Mouse (Mus musculus): ENCODE measurements around the gene Espn. TPM values are rescaled to one million over a fixed set of nuclear protein-coding genes. Genes with fewer than 3 reads are reported as not detected.
A peak's percentile ranks its signal among the peaks of the same experiment; 100 is the strongest.

The Espn gene
- total RNA-seq, 2 experiments from 2014 or later: 1.5 to 1.8 TPM

- no peak for DNase-seq
These were observed 5.9 kb downstream of the Espn start for GRCm38 (mm10) chr4:152146033-152146827.

DNA sequence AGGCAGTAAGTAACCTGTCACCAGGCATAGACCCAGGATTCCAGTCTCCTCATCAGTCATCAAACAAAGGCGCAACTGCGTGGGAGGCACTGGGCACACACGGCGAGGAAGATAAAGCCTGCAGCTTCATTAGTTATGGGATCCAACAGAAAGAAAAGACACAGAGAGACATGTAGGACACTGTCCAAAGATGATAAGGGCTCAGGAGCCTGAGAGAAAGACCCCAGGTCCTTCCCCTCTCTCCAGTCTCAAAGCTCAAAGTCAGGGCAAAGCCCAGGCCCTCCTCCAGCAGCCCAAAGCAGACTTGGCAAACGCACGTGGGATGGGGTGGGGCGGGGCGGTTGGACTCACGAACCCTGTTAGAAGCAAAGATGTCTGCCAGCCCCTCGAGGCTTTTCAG, 6.7 kb downstream of the Espn start:
- DNase-seq: no peak

DNA sequence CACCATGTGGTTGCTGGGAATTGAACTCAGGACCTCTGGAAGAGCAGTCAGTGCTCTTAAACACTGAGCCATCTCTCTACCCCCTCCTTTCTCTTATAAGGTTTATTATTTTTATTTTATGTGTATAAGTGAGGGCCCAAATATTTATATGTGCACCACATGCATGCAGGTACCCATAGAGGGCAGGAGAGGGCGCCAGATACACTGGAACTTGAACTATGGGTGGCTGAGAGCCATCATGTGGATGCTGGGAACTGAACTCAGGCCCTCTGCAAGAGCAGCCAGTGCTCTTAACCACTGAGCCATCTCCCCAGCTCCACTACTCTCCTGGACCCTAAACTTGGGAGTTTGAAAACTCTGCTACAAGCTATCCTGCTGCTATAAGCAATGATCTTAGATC, 8.5 kb downstream of the Espn start:
- no peak for DNase-seq

DNA sequence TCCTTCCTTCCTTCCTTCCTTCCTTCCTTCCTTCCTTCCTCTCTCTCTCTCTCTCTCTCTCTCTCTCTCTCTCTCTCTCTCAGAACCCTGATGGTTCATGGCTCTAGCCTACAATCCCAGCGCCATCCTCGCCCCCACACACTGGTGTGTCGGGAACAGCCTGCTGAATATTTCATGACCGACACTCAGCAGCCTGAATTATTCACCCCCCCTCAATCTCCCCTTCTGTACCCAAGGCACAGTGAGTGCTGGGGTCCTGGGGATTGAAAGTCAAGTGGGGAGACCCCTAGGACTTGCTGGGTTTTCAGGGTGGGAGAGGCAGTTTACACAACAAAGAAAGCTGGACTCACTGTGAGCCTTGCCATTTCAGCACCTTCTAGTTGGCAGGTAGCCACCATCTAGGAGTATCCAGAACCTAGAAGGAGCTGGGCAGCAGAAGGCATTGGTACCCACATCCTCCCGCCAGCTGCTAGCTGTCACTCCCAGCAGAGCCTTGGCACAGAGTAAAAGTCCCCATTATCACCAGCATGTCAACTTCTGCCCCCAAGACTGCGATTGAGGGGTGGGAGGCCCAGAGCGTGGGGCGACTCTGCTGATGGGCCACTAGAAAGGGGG, 10.5 kb downstream of the Espn start:
- no peak for DNase-seq

DNA sequence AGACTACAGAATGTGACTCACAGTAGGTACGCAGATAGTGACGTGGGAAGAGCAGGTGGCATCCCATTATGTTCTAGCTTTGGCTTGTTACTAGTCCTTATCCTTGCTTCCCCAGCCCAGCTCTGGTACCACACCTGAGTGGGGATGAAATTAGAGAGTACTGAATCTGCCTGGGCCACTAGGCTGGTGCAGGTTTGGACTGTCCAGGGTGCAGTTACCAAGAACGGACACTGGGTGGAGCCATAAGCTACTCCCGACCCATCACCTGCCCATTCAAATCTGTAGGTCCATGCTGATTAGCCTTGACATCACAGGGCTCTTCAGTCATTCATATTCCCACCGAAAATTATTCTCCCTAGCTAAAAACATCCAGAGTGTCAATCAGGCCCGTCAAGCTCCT, 11.7 kb downstream of the Espn start:
- peak; percentile 70 for DNase-seq

- DNase-seq: peak; percentile 94
These were observed 13.5 kb downstream of the Espn start for GRCm38 (mm10) chr4:152138497-152139260.

- DNase-seq: no peak
These were observed 15.3 kb downstream of the Espn start for GRCm38 (mm10) chr4:152136876-152137250.

GRCm38 (mm10) chr4:152136112-152136875, 15.9 kb downstream of the Espn start:
- DNase-seq: no peak

GRCm38 (mm10) chr4:152135363-152135762, 16.8 kb downstream of the Espn start:
- DNase-seq: no peak

DNA sequence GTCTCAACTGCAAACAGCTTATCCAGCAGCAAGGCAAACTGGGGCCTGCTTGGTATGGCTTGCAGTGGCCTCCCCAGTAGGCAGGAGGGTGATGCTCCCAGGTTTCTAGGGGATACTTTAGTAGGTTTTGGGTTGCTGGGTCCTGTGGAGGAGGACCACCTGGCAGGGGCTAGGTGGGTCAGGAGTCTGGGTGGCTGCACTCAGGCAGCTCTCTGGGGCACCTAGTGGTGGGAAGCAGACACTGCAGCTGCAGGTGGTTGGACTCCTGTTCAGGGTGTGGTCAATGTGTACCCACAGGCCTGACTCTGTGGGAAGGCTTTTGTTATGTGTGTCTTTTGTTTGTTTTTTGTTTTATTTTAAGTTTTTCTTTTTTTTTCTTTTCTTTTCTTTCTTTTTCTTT, 17.7 kb downstream of the Espn start:
- DNase-seq: peak; percentile 74

DNA sequence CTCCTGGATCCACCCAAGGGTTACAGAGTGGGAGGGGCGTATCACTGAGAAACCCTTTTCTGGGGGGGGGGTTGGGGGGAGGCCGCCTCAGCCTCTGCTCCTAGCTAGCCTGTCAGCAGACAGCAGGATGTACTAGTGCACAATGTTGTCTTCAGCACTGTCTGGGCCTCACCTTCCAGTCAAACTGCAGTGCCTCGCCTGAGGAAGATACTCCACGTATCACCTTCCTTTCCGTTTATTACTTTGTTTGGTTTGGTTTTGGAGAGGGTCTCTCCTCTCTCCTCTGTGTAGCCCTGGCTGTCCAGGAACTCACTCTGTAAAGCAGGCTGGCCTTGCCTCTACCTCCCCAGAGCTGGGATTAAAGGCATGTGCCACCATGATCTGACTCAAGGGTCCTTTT, 19.0 kb downstream of the Espn start:
- no peak for DNase-seq

DNA sequence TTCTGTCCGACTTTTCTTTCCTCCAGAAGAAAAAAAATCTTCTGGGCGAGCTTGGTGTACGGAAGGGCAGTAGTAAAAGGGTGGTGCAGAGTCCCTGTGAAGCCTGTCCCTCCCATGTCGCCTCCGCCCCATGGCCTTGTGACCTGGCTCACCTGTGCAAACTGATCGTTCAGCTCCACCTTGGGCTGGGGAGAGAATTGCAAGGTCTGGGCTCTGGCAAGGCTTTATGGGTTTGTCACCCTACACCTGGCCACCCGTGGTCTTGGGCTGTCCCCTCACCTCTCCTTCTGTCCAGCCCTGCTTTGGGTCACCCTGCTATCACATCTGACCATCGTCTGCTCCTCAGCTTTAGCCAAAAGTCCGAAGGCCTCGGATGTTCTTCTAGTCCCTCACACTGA, 19.4 kb downstream of the Espn start:
- DNase-seq: no peak

GRCm38 (mm10) chr4:152131809-152132771, 20.1 kb downstream of the Espn start:
- no peak for DNase-seq

DNA sequence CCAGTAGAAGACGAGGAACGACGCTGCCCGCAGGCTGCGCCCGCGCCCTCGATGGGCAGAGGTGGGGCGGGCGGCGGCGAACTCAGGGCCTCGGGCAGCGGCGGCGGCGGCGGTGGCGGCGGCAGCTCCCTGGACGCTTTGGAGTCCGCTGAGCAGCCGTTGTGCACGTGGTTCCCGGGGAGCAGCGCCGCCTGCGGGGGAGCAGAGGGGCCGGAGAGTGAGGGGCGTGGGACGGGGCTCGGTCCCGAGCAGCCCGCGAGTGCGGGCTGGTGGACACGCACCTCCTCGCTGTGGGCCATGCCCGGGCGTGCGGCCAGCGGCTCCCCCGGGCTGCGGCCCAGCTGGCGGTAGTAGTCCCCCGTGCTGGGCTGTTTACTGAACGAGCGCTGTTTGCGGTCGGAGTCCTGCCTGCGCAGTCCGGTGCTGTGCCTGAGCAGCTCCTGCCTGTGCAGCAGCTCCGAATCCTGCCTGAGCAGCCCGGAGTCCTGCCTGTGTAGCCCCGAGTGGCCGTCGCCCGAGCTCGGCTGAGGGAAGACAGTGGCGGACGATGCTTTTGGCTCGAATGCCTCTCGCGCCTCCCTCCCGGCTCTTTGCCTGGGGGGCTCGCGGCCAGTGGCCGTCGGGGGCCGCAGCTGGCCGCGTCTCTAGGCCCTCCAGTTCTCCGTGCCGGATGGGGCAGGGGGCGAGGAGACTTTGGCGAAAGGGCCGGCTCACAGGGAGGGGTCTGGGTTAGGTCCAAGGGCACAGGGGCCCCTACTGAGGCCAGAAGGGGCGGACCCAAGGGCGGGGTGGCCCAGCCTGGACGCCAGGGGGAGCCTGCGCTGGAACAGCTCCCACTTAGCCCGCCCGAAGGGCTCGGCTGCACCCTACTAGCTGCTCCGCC, 21.2 kb downstream of the Espn start:
- peak; percentile 74 for DNase-seq

DNA sequence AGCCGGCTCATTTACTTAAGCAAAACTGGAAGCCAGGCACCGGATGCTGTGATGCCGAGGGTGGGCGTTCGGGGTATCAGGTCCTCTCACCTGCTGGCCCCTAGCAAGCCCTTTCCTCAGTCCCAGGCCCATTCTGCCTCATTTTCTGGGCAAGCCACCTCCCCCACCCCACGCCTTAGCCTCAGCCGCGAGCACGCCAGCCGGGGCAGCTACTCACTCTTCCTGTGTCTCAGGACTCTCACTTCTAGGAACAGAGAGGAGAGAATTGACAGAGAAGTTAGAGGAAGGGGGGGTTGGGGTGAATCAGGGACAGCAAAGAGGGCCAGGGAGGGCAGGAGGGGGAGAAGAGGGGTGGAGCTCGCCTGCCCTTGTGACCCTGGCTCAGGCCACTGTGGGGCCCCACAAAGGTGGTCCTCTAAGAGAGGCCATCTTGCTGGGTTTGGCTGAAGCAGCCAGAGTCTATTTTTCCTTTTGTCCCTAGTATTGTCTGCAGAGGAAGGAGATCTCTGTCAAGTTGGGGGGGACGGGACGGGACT, 22.7 kb downstream of the Espn start:
- no peak for DNase-seq

DNA sequence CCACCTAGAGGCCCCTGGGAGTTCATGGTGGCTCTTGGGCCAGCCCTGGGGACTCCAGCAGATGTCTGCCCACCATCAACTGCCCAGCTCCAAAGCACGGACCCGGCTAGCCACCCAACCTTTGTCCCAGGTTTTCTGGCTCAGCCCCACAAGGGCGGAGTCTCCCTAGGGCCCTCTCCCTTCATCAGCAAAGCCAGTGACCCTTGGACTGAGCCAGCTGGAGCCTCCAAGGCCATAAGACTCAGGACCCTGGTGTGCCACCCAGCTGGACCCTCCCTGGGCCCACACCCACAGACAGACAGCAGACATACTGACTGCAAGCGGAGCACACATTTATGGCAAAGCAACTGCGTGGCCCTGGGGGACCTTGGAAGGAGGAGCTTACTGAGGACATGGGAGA, 23.4 kb downstream of the Espn start:
- no peak for DNase-seq

GRCm38 (mm10) chr4:152127884-152128283, 24.3 kb downstream of the Espn start:
- DNase-seq: no peak

GRCm38 (mm10) chr4:152126026-152126920, 25.9 kb downstream of the Espn start:
- peak; percentile 35 for DNase-seq
